Mouse (Mus musculus) neural tube, embryonic 12.5 days (tissue): ENCODE data around the gene Tnks1bp1. TPM values are rescaled to one million over a fixed set of nuclear protein-coding genes. Genes with fewer than 3 reads are reported as not detected.

ENCODE experiments used
- ATAC-seq: fragments of 200-750 bp; cut with Nextera tagmentation; 2 replicates; pipeline ENCODE4 v1.8.0; 2017; ENCODE audit warnings: low read depth, mild to moderate bottlenecking, moderate TSS enrichment, moderate library complexity; ENCODE audit not compliant: low FRiP score
- H3K27ac ChIP-seq: fragments of 300-500 bp; sonication (generic); 2 replicates; pipeline ENCODE4 v1.5.1; 2016
- H3K27me3 ChIP-seq: fragments of 300-500 bp; sonication (generic); replicated peaks from 2 replicates; pipeline ENCODE4 v1.6.1; 2016; ENCODE audit warnings: mild to moderate bottlenecking
- H3K36me3 ChIP-seq: fragments of 300-500 bp; sonication (generic); 2 replicates; pipeline ENCODE4 v1.6.1; 2016; ENCODE audit warnings: mild to moderate bottlenecking
- H3K4me1 ChIP-seq: fragments of 300-500 bp; sonication (generic); 2 replicates; pipeline ENCODE4 v1.6.1; 2016
- H3K4me2 ChIP-seq: fragments of 300-500 bp; sonication (generic); replicated peaks from 2 replicates; pipeline ENCODE4 v1.6.1; 2016; ENCODE audit warnings: mild to moderate bottlenecking
- H3K4me3 ChIP-seq: fragments of 300-500 bp; sonication (generic); 2 replicates; pipeline ENCODE4 v1.5.1; 2016
- H3K9ac ChIP-seq: fragments of 300-500 bp; sonication (generic); 2 replicates; pipeline ENCODE4 v1.6.1; 2016; ENCODE audit warnings: mild to moderate bottlenecking
- H3K9me3 ChIP-seq: fragments of 300-500 bp; sonication (generic); 2 replicates; pipeline ENCODE4 v1.6.1; 2016; ENCODE audit warnings: mild to moderate bottlenecking
- WGBS: fragments of 180-500 bp; shearing (Covaris S2); methylation state at CpG from one replicate; pipeline ENCODE4 v1.1.7; 2016; 5-methylcytosine and 5-hydroxymethylcytosine counted together
- polyA plus RNA-seq: library from polyadenylated mRNA; unstranded; fragments of >200 nt; fragmentation: Nextera tagmentation; extraction: Ambion mirVana; gene quantifications from 2 replicates; pipeline ENCODE4 v1.2.1, GENCODE M21; 2016

The Tnks1bp1 gene
- polyA plus RNA-seq, 1 experiment from 2014 or later, result 32.2 TPM

DNA sequence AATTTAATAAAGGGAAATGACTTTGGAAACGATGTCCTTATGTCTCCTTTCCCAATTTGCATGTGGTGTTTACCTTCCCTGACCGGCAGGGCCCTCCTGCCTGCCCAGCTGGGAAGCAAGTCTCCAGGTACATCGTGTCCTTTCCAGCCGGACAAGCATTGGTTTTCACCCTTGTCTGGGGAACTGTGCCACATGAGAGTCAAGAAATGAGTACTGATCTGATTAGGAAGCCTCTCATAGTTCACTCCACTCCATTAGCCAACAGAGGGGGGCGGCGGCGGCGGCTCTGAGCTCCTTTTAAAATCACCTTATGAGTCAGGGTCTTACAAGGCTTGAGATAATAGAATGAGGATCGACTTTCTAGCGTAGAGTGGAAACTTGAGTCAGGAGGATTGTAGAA is 741 bp upstream of the Tnks1bp1 start:
- H3K4me2 ChIP-seq, result peak overlapping the region; percentile 73
- peaks cover 33% of the 10 kb centered on the region for H3K4me1 ChIP-seq
- H3K9me3 ChIP-seq, result no peaks in the 10 kb centered on the region
- peak overlapping the region; percentile 38; the same call in 1 of the 2 replicates for H3K9ac ChIP-seq
- ATAC-seq, result no peak
- no peaks in the 10 kb centered on the region for H3K27me3 ChIP-seq
- H3K27ac ChIP-seq, result no peak overlapping the region
- H3K36me3 ChIP-seq, result peaks cover 55% of the 10 kb centered on the region
- WGBS, result 67% methylated on average over 10 of the region's 10 CpGs
- peak overlapping the region; percentile 71; the same call in 1 of the 2 replicates for H3K4me3 ChIP-seq

DNA sequence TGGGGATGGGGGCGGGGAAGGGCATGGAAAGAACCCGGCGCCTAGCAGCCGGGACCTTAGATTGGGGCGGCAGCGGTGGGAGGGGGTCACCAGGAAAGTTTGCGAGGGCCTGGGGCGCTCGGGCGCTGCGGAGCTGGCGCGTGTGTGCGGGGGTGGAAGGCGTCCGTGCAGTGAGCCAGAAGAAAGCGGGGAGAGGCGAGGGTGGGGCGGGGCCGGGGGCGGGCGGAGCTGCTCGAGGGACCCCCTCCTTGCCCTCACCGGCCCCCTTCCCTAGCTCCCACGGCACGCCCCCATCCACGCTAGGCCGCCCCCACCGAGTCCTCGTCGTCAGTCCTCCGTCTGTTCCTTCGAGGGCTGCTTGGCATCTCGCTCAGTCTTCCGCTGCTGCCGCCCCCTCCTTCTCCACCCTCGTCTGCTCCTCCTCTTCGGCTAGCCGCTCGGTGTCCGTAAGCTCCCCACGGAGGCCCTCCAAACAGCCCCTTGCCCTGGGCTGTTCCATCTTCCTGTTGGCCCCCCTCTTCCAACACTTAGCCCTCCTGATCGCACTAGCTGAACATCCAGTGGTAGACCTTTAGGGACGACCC is 438 bp downstream of the Tnks1bp1 start:
- H3K9ac ChIP-seq, result peak overlapping the region; percentile 76
- peak overlapping the region; percentile 71 for H3K4me3 ChIP-seq
- H3K9me3 ChIP-seq, result no peaks in the 10 kb centered on the region
- peak overlapping the region; percentile 79 for H3K27ac ChIP-seq
- no peaks in the 10 kb centered on the region for H3K27me3 ChIP-seq
- peak overlapping the region; percentile 73 for H3K4me2 ChIP-seq
- peak; percentile 73 for ATAC-seq
- H3K36me3 ChIP-seq, result peaks cover 54% of the 10 kb centered on the region
- under 1% methylated on average over 39 of the region's 44 CpGs for WGBS
- peaks cover 33% of the 10 kb centered on the region for H3K4me1 ChIP-seq

DNA sequence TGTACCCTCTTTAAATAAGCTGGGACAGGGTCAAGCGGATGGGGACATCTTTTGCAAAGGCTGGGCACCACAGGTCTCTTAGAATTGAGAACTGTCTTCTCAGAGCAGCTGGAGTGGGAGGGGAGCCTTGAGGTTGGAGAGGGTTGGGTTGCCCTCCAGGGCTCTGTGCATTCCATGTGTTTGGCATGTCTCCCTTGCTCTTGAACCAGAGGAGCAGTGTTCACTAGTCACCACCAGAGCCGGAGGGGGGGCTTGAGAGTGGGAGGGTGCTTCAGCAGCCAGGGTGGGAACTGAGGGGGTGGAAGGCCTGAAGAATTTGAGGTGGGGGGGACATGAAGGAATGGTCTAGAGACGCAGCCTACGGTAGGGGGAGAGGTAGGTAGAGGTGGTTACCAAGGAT is 1.5 kb downstream of the Tnks1bp1 start:
- H3K4me1 ChIP-seq, result peaks cover 33% of the 10 kb centered on the region
- ATAC-seq, result no peak
- no peak overlapping the region for H3K27ac ChIP-seq

DNA sequence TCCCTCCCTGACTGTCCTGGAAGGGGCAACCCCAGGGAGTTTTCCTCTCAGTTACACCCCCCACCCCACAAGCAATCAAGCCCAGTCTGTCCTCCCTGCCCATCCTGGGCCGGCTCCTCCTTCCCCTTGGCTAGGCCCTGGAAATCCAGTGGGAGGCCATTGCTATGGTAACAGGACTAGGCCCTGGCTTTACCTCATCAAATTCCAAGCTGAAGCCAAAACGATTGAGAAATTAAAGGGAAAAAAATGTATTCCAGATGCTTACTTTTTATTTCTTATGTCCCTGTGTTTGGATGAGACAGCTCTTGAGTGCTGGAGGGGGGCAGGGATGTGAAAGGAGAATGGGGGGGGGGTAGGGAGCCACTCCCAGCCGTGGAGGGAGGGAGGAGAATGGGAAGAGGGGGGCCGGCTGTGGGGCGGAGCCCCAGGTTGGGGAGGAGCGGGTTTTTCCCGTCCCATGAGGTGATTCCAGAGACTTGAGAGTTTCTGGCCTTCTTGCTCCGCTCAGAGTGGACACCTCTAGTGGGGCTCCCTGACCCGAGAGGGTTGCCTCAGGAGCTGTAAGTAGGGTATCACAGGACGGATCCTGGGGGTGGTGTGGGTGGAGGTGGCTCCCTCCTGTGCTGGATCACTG is 2.3 kb downstream of the Tnks1bp1 start:
- Histone ChIP-seq H3K27me3 (no peaks in the 10 kb centered on the region), H3K4me3 (peak overlapping the region; percentile 13; the same call in 1 of the 2 replicates), H3K4me1 (peaks cover 33% of the 10 kb centered on the region), H3K9ac (peak overlapping the region; percentile 27), H3K36me3 (peaks cover 54% of the 10 kb centered on the region), H3K4me2 (peak overlapping the region; percentile 52), H3K27ac (no peak overlapping the region), H3K9me3 (no peaks in the 10 kb centered on the region)
- no peak for ATAC-seq
- WGBS, result 6% methylated on average over 10 of the region's 10 CpGs

More for the DNA sequence above, 1.5 kb downstream of the Tnks1bp1 start:
- 0 out of 2 replicates have a peak overlapping the region, but pooled peaks have one; percentile 26 for H3K9ac ChIP-seq
- H3K9me3 ChIP-seq, result no peaks in the 10 kb centered on the region
- H3K36me3 ChIP-seq, result peaks cover 53% of the 10 kb centered on the region
- no peak overlapping the region; the same call in 1 of the 2 replicates for H3K4me3 ChIP-seq
- H3K4me2 ChIP-seq, result peak overlapping the region; percentile 73
- WGBS, result 70% methylated on average over 4 of the region's 4 CpGs
- no peaks in the 10 kb centered on the region for H3K27me3 ChIP-seq

DNA sequence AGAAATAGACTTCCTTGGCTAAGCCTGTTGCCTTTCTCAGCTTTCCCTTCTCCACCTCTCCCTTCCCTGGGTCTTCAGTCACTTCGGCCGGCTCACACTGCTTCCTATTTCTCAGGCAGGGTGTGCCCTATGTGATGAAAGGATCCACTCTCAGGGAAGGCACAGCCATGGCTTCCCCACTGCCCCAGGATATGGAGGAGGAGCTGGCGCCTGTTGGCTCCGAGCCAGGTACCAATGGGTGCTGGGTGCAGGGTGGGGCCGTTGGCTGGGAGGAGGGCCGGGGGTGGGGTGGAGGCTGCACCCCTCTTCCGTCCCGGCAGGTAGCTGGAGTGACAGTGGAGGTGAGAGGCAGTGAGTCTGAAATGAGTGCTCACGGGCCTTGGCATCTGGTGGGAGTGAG is 2.9 kb downstream of the Tnks1bp1 start:
- Histone ChIP-seq H3K36me3 (peaks cover 54% of the 10 kb centered on the region), H3K9ac (peak overlapping the region; percentile 27; the same call in 1 of the 2 replicates), H3K9me3 (no peaks in the 10 kb centered on the region), H3K4me3 (peak overlapping the region; percentile 13; the same call in 1 of the 2 replicates), H3K27ac (no peak overlapping the region), H3K4me2 (peak overlapping the region; percentile 52), H3K27me3 (no peaks in the 10 kb centered on the region), H3K4me1 (peaks cover 33% of the 10 kb centered on the region)
- no peak for ATAC-seq
- WGBS, result 57% methylated on average over 9 of the region's 9 CpGs

DNA sequence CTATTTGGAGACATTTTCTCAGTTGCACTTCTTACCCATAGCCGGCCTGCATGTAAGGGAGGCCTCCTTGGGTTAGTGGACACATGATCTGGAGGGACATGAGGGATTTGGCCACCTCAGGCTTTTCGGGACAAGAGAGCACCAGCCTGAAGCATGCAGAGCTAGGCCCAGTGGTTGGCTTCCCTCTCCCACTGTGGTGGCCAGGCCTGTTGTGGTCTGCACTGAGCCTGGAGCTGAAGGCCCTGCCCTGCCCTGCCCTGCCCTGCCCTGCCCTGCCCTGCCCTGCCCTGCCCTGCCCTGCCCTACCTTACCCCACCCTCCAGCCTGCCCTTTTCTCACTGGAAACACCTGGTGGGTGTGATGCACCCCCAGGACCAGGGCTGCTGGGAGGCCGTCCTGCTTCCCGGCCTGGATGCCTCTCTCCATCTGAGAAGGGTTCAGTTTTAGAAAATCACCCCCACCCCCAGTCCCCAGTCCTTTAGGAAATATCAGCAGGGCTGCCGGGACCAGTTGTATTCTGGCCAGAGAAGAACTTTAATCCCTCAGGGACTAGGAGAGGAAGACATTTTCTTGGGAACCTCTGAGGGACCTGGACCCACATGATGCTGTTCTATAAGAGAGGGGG is 5.5 kb downstream of the Tnks1bp1 start:
- H3K27ac ChIP-seq, result no peak overlapping the region
- 87% methylated on average over 5 of the region's 5 CpGs for WGBS
- peaks cover 27% of the 10 kb centered on the region for H3K4me1 ChIP-seq
- no peak overlapping the region for H3K9ac ChIP-seq
- H3K36me3 ChIP-seq, result peaks cover 65% of the 10 kb centered on the region
- H3K4me3 ChIP-seq, result no peak overlapping the region
- no peak overlapping the region for H3K4me2 ChIP-seq
- no peaks in the 10 kb centered on the region for H3K9me3 ChIP-seq
- no peaks in the 10 kb centered on the region for H3K27me3 ChIP-seq
- ATAC-seq, result no peak

DNA sequence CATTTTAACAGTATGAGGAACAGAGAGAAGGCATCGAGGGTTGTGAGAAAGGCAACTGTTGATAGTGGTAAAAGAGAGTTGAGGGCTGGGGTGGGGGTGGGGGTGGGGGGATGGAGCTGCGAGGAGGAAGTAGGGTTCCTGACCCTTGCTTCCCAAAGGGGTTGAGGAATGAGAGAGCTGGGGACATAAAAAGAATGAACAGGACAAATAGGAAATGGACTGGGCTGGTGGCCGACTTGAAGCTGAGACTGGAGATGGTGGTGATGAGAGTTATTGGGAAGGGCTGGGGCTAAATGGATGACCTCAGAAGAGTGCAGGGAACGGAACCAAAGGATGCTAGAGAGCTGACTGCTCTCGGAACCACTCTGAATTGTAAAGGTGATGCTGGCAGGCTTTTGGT is 8.9 kb downstream of the Tnks1bp1 start:
- Histone ChIP-seq H3K27ac (no peak overlapping the region), H3K4me2 (no peak overlapping the region), H3K27me3 (no peaks in the 10 kb centered on the region), H3K4me3 (no peak overlapping the region), H3K4me1 (peaks cover 10% of the 10 kb centered on the region), H3K36me3 (peaks cover 86% of the 10 kb centered on the region), H3K9ac (no peak overlapping the region), H3K9me3 (no peaks in the 10 kb centered on the region)
- ATAC-seq, result no peak
- 73% methylated on average over 5 of the region's 5 CpGs for WGBS

DNA sequence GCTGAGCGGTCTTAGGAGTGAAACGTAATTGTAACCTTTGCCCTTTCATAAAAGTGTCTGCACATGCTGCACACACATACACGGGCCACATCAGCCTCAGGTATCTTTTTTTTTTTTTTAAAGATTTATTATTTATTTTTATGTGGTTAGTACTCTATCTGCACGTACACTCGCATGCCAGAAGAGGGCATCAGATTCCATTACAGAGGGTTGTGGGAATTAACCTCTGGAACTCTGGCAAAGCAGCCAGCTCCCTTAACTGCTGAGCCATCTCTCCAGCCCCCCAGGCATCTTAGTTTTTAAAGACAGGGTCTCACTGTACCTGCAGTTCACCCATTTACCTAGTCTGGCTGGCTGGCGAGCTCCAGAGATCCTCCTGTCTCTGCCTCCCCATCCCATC is 11.9 kb downstream of the Tnks1bp1 start:
- Histone ChIP-seq H3K4me3 (no peak overlapping the region), H3K36me3 (peaks cover 88% of the 10 kb centered on the region), H3K4me1 (peaks cover 10% of the 10 kb centered on the region), H3K9ac (no peak overlapping the region), H3K9me3 (no peaks in the 10 kb centered on the region), H3K27ac (no peak overlapping the region), H3K27me3 (no peaks in the 10 kb centered on the region), H3K4me2 (no peak overlapping the region)
- 95% methylated on average over 6 of the region's 6 CpGs for WGBS
- ATAC-seq, result no peak

DNA sequence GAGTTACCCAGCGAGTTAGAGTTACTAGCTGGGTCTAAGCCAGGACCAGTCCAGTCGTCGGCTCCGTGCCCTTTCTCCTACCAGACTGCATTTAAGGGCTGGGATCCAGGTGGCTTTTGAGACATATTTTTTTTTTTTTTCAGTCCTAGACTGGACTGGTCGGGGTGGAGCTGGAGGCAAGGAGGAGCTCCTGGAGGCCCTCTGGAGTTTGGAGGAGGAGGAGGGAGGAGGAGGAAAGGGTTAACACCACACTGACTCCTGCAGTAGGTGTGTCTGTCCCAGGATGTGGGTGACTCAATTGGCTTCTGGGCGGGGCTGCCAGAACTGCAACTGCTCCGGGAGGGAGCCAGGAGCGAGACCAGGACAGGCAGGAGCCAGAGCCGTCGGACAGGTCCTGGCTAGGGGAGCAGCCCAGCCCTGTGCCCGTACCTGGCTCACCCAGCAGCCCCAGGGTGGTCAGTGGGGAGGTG is 12.8 kb downstream of the Tnks1bp1 start:
- peaks cover 10% of the 10 kb centered on the region for H3K4me1 ChIP-seq
- peak overlapping the region; percentile 41 for H3K4me2 ChIP-seq
- H3K36me3 ChIP-seq, result peaks cover 82% of the 10 kb centered on the region
- peak; percentile 19; the same call in 1 of the 2 replicates for ATAC-seq
- no peak overlapping the region for H3K4me3 ChIP-seq
- H3K27ac ChIP-seq, result no peak overlapping the region
- H3K27me3 ChIP-seq, result no peaks in the 10 kb centered on the region
- H3K9me3 ChIP-seq, result no peaks in the 10 kb centered on the region
- WGBS, result 17% methylated on average over 11 of the region's 11 CpGs
- 0 out of 2 replicates have a peak overlapping the region, but pooled peaks have one; percentile 35 for H3K9ac ChIP-seq

DNA sequence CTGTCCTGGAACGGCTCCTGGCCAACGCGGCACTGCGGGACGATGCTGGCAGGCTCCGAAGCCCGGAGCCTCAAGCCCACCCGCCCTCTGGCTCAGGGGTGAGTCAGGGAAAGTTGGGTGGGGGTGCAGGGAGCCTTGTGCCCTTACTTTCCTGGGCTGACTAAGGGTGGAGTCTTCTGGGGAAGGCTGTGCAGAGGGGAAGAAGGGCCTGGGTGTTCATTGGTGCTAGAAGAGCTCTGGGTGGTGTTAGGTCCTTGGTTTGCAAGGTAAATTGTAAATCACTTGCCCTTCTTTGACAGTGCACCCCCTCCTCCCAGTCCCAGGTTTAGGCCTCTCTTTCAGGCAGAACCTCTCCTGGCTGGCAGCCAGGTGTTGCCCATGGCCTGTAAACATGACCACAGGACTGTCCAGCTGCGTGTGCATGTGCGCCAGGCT is 13.3 kb downstream of the Tnks1bp1 start:
- Histone ChIP-seq H3K27me3 (no peaks in the 10 kb centered on the region), H3K9ac (0 out of 2 replicates have a peak overlapping the region, but pooled peaks have one; percentile 35), H3K4me2 (peak overlapping the region; percentile 41), H3K27ac (no peak overlapping the region), H3K4me1 (peaks cover 10% of the 10 kb centered on the region), H3K4me3 (no peak overlapping the region), H3K36me3 (peaks cover 81% of the 10 kb centered on the region), H3K9me3 (no peaks in the 10 kb centered on the region)
- WGBS, result 36% methylated on average over 10 of the region's 10 CpGs
- ATAC-seq, result peak; percentile 9; the same call in 1 of the 2 replicates

DNA sequence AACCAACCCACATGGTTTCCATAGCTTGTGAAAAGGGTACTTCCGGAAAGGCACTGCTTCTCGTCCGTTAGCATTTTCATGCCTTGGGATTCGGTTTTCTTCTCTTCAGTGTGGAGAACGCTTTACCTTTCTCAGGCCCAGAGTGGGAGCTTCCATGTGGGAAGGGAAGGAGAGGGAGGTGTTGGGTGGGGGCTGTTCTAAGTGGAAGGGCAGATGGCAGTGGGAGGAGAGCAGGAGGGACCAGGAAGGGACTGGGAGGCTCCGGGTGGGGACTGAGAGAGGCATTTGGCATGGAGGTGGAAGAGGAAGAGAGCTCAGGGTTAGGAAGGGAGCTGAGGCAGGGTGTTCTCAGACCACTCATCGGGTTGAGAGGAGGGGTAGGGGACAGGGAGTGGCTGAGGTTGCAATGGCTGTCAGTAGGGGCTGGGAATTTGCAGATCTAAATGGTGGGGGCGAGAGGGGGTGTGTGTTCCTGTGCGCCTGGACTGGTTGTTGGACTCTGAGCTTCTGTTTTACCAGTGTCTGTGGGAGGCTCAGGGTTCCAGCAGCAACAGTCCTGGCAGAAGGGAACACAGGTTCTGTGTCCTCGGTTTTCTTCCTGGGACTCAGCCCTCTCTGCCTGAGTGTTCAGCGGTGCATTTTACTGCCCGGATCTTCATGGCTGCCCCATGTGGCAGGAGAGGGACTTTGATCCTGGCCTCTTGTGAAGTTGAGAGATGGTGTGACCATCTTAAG is 17.5 kb downstream of the Tnks1bp1 start:
- H3K4me3 ChIP-seq, result no peak overlapping the region
- 85% methylated on average over 12 of the region's 12 CpGs for WGBS
- no peak overlapping the region for H3K4me2 ChIP-seq
- no peak for ATAC-seq
- H3K9ac ChIP-seq, result no peak overlapping the region
- peaks cover 42% of the 10 kb centered on the region for H3K36me3 ChIP-seq
- H3K4me1 ChIP-seq, result peaks cover 7% of the 10 kb centered on the region
- no peaks in the 10 kb centered on the region for H3K9me3 ChIP-seq
- H3K27me3 ChIP-seq, result no peaks in the 10 kb centered on the region
- no peak overlapping the region for H3K27ac ChIP-seq

DNA sequence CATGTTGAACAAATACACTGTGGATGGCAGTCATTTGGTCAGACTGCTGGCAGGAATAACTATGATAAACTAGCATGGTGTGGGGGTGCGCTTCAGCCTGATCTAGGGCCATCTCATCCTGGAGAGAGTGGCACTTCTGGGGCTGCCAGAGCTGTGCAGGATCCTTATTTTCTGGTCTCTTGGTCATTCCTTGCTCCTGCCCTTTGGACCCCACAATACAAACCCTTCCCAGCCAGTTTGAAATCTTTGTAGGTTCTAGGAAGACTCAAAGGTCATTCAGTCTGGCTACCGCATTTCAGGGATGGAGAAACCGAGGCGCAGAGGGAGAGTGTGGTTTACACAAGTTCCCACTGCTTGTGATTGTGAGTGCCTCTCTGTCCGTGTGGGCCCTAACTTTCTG is 19.1 kb downstream of the Tnks1bp1 start:
- no peak overlapping the region for H3K4me3 ChIP-seq
- no peak overlapping the region for H3K4me2 ChIP-seq
- no peak overlapping the region for H3K9ac ChIP-seq
- ATAC-seq, result no peak
- H3K4me1 ChIP-seq, result no peaks in the 10 kb centered on the region
- peaks cover 53% of the 10 kb centered on the region for H3K36me3 ChIP-seq
- 92% methylated on average over 5 of the region's 5 CpGs for WGBS
- no peaks in the 10 kb centered on the region for H3K9me3 ChIP-seq
- no peak overlapping the region for H3K27ac ChIP-seq
- H3K27me3 ChIP-seq, result no peaks in the 10 kb centered on the region
